Mouse (Mus musculus): Measurements from ENCODE around the gene Dhx36. TPM values are rescaled to one million over a fixed set of nuclear protein-coding genes. Genes with fewer than 3 reads are reported as not detected.

Gene Dhx36
- 6.0 and 8.5 TPM in 2 replicates for polyA plus RNA-seq (2021; fragmentation: Nextera tagmentation)
- long read RNA-seq, experiment 1, full-length matches to known transcripts: 1 of 20 reads
- long read RNA-seq, experiment 1, partial matches to known transcripts: 15 of 20 reads
- long read RNA-seq, experiment 1, other reads (novel, unspliced or antisense): 4 of 20 reads
- long read RNA-seq, experiment 2, partial matches to known transcripts: 22 of 28 reads
- long read RNA-seq, experiment 2, other reads (novel, unspliced or antisense): 5 of 28 reads

GRCm38 (mm10) chr3:62506488-62507205 is at the start of gene Dhx36:
Gene Dhx36 (minus strand): TSS chr3:62507004.

Other genes starting within 250 kb of the Dhx36 start
- 7.2 and 9.3 TPM in 2 replicates for gene Arhgef26, start 168.7 kb downstream of the Dhx36 start, polyA plus RNA-seq (2021; fragmentation: Nextera tagmentation)
- gene Gpr149, start 98.1 kb upstream of the Dhx36 start, polyA plus RNA-seq (2021; fragmentation: Nextera tagmentation): 0.36 and 1.1 TPM in 2 replicates